Mouse (Mus musculus): ENCODE measurements around the gene E030018B13Rik. TPM values are rescaled to one million over a fixed set of nuclear protein-coding genes. Genes with fewer than 3 reads are reported as not detected.

Gene E030018B13Rik
- polyA plus RNA-seq, 1 experiment from 2014 or later = not detected

- Histone ChIP-seq H3K4me3 (no peak overlapping the region), H3K9ac (no peak overlapping the region), H3K27me3 (no peaks in the 10 kb centered on the region), H3K4me2 (no peak overlapping the region), H3K36me3 (no peaks in the 10 kb centered on the region), H3K4me1 (peaks cover 13% of the 10 kb centered on the region), H3K27ac (no peak overlapping the region), H3K9me3 (no peaks in the 10 kb centered on the region)
- ATAC-seq (ENCODE audit: insufficient number of reproducible peaks, insufficient read depth, low FRiP score, low TSS enrichment, low read depth) = no peak
- 70% methylated on average over 6 of the region's 6 CpGs for WGBS
Observed at GRCm38 (mm10) chr7:63964121-63964520, 47.5 kb downstream of the E030018B13Rik start.

DNA sequence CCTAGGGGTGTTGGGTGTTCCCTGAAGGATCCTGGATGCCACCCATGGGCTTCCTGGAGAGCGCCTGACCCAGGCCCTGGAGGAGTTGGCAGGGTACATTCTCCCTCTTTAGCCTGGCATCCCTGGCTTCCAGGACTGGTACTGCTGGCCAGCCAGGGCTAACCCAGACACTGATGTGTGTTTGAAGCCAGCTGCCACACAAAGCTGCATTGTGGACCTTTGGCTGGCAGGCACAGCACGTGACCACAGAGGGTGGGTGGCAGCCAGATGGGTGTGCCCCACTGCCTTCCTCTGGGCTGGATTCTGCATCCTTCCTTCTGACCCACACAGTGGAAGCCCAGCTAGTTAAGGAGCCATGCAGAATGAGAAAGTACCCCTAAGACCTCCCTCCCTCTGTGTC is 48.5 kb downstream of the E030018B13Rik start:
- WGBS = 64% methylated on average over 2 of the region's 2 CpGs
- Histone ChIP-seq H3K36me3 (no peaks in the 10 kb centered on the region), H3K4me3 (no peak overlapping the region), H3K9ac (no peak overlapping the region), H3K27ac (peak overlapping the region; percentile 76), H3K27me3 (no peaks in the 10 kb centered on the region), H3K9me3 (no peaks in the 10 kb centered on the region), H3K4me2 (no peak overlapping the region), H3K4me1 (peaks cover 13% of the 10 kb centered on the region)
- peak; percentile 76 for ATAC-seq (ENCODE audit: insufficient number of reproducible peaks, insufficient read depth, low FRiP score, low TSS enrichment, low read depth)

GRCm38 (mm10) chr7:63965635-63966418 is 49.2 kb downstream of the E030018B13Rik start:
- 64% methylated on average over 5 of the region's 5 CpGs for WGBS
- H3K4me3 ChIP-seq = no peak overlapping the region
- no peak for ATAC-seq (ENCODE audit: insufficient number of reproducible peaks, insufficient read depth, low FRiP score, low TSS enrichment, low read depth)
- H3K27me3 ChIP-seq = no peaks in the 10 kb centered on the region
- no peaks in the 10 kb centered on the region for H3K36me3 ChIP-seq
- peak overlapping the region; percentile 76 for H3K27ac ChIP-seq
- H3K9me3 ChIP-seq = no peaks in the 10 kb centered on the region
- H3K9ac ChIP-seq = no peak overlapping the region
- no peak overlapping the region for H3K4me2 ChIP-seq
- peaks cover 13% of the 10 kb centered on the region for H3K4me1 ChIP-seq

- H3K4me2 ChIP-seq = no peak overlapping the region
- no peak overlapping the region for H3K4me3 ChIP-seq
- peaks cover 11% of the 10 kb centered on the region for H3K4me1 ChIP-seq
- H3K9me3 ChIP-seq = no peaks in the 10 kb centered on the region
- no peak overlapping the region for H3K9ac ChIP-seq
- H3K27me3 ChIP-seq = no peaks in the 10 kb centered on the region
- ATAC-seq (ENCODE audit: insufficient number of reproducible peaks, insufficient read depth, low FRiP score, low TSS enrichment, low read depth) = no peak
- no peak overlapping the region for H3K27ac ChIP-seq
- H3K36me3 ChIP-seq = no peaks in the 10 kb centered on the region
- 35% methylated on average over 3 of the region's 3 CpGs for WGBS
Observed at GRCm38 (mm10) chr7:63969941-63970340, 53.3 kb downstream of the E030018B13Rik start.

Other genes with a start within 250 kb of the E030018B13Rik start
- gene Klf13, start 22.1 kb downstream of the E030018B13Rik start, polyA plus RNA-seq (2015; fragmentation: Nextera tagmentation; extraction: Ambion mirVana) = 22.7 and 23.0 TPM in 2 replicates
- 1.5 and 1.6 TPM in 2 replicates for gene Trpm1, start 237.0 kb downstream of the E030018B13Rik start, polyA plus RNA-seq (2015; fragmentation: Nextera tagmentation; extraction: Ambion mirVana)